In the genomic region with DNA sequence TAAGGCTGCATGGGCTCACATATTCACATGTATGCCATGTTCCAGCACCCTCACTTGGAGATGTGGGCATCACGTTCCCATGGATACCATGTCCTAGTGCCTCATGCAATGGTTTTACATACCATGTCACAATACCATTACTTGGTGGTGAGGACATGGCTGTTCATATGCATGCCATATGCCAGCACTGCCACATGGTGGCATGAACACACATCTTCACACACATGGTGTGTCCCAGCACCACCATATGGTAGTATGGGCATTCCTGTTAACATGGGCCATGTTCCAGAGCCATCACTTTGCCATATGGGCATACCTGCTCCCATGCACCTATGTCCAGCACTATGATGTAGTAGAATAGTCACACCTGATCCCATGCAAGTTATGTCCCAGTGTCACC, we compare ENCODE assay signal across 13 mouse cellular contexts. TPM values are rescaled to one million over a fixed set of nuclear protein-coding genes. Genes with fewer than 3 reads are reported as not detected.
"Had no signal": no experiment of that assay in that cellular context is flagged by ENCODE, and none has a peak within 500 bp of the region (broad histone marks: within the 10 kb centered on the region; RNA-seq: fewer than 3 reads in every experiment).

No protein-coding gene starts in this region.

- H3K4me3 ChIP-seq: limb, embryonic 15.5 days; liver, embryonic 13.5 days; midbrain, embryonic 12.5 days; neural tube, embryonic 13.5 days had no signal

- H3K27ac ChIP-seq: limb, embryonic 15.5 days; liver, embryonic 13.5 days; midbrain, embryonic 12.5 days; neural tube, embryonic 13.5 days had no signal

- DNase-seq: kidney, adult 11 months; kidney, postnatal 14 days; layer of hippocampus, adult 9-11 months; layer of hippocampus, postnatal 36 days; liver, embryonic 13.5 days; lung, adult 18-20 months; lung, postnatal 10 days; right cerebral cortex, postnatal 25 days had no signal

- ATAC-seq: midbrain, embryonic 16.5 days had no signal

- H3K4me2 ChIP-seq: limb, embryonic 15.5 days; liver, embryonic 13.5 days; midbrain, embryonic 12.5 days; neural tube, embryonic 13.5 days had no signal

- H3K27me3 ChIP-seq: limb, embryonic 15.5 days; liver, embryonic 13.5 days; midbrain, embryonic 12.5 days; neural tube, embryonic 13.5 days had no signal

- H3K4me1 ChIP-seq: limb, embryonic 15.5 days; liver, embryonic 13.5 days; midbrain, embryonic 12.5 days; neural tube, embryonic 13.5 days had no signal

- H3K36me3 ChIP-seq: limb, embryonic 15.5 days; liver, embryonic 13.5 days; midbrain, embryonic 12.5 days; neural tube, embryonic 13.5 days had no signal

- H3K9ac ChIP-seq: limb, embryonic 15.5 days; liver, embryonic 13.5 days; midbrain, embryonic 12.5 days; neural tube, embryonic 13.5 days had no signal

- H3K9me3 ChIP-seq: limb, embryonic 15.5 days; liver, embryonic 13.5 days; midbrain, embryonic 12.5 days; neural tube, embryonic 13.5 days had no signal

RNA-seq across cellular contexts. Expression of a gene that starts 26.2 kb away (rescaled TPM):
- total RNA-seq: megakaryocyte-erythroid progenitor cell, adult 5-6 weeks had no signal
